Mouse (Mus musculus): ENCODE results near the gene Mlycd. TPM values are rescaled to one million over a fixed set of nuclear protein-coding genes. Genes with fewer than 3 reads are reported as not detected.

Gene Mlycd
- total and polyA plus RNA-seq, 3 experiments, result 4.2 to 12.3 (median 5.1) TPM

- peaks cover 16% of the 10 kb centered on the region for H3K27me3 ChIP-seq (replicated peaks)
- dilution Hi-C loops (cut with MboI; ENCODE audit: extremely low pct_ligation_motif_present, extremely low pct_unique_long_range_greater_than_20kb, low sequenced_read_pairs) (no loop called here), in situ Hi-C loops (cut with MboI; ENCODE audit: low pct_ligation_motif_present, low pct_unique_long_range_greater_than_20kb, low sequenced_read_pairs) (loop anchor here (5.0 kb wide), 2 partner anchors 35 to 85 kb away; partner anchors contain the start of gene Necab2)
- H3K9me3 ChIP-seq (replicated peaks; ENCODE audit: low read length), result no peaks in the 10 kb centered on the region
- no peak overlapping the region for H3K9ac ChIP-seq (ENCODE audit: insufficient read depth, low read depth)
- H3K27ac ChIP-seq (ENCODE audit: insufficient read depth, low read depth), result no peak overlapping the region
- no peaks in the 10 kb centered on the region for H3K79me2 ChIP-seq (replicated peaks; ENCODE audit: control insufficient read depth, extremely low read depth, insufficient read depth, poor library complexity, severe bottlenecking)
- H3K4me2 ChIP-seq (ENCODE audit: insufficient read depth, low read depth, poor library complexity, severe bottlenecking), result no peak overlapping the region
- H3K4me3 ChIP-seq (replicated peaks in 1 of 3; ENCODE audit: low read depth in 2 of 3, low read length in 2 of 3, poor library complexity in 1 of 3), result no peak overlapping the region
- TF ChIP-seq JUND (conservative IDR thresholded peaks at IDR 0.05; ENCODE audit: low read depth, low read length) (no peak), EP300 (IDR thresholded peaks at IDR 0.05; ENCODE audit: low read length) (no peak), PAX5 (IDR thresholded peaks at IDR 0.05; ENCODE audit: low read length) (no peak), MAZ (IDR thresholded peaks at IDR 0.05; ENCODE audit: low read depth, low read length) (no peak), CTCF (conservative IDR thresholded peaks at IDR 0.05 in 1 of 2, IDR thresholded peaks at IDR 0.05 in 1 of 2; ENCODE audit: low read depth in 2 of 2, low read length in 2 of 2) (peak in 1 of 2 experiments; percentile 37; a peak in 2 of 4 replicates), ETS1 (conservative IDR thresholded peaks at IDR 0.05; ENCODE audit: low read depth, low read length) (no peak), SIN3A (IDR thresholded peaks at IDR 0.05; ENCODE audit: low read length) (no peak), POLR2A (IDR thresholded peaks at IDR 0.05; ENCODE audit: low read depth, low read length) (no peak), MYC (IDR thresholded peaks at IDR 0.05; ENCODE audit: low read depth, low read length) (no peak), CHD2 (IDR thresholded peaks at IDR 0.05; ENCODE audit: low read length) (no peak), RAD21 (IDR thresholded peaks at IDR 0.05; ENCODE audit: low read depth, low read length) (peak; percentile 32), IRF4 (IDR thresholded peaks at IDR 0.05; ENCODE audit: low read depth, low read length) (no peak), MAX (IDR thresholded peaks at IDR 0.05; ENCODE audit: low read length) (no peak), MAFK (IDR thresholded peaks at IDR 0.05; ENCODE audit: insufficient replicate concordance, low read length) (no peak), JUN (IDR thresholded peaks at IDR 0.05; ENCODE audit: insufficient read depth, low read depth, low read length) (no peak), GABPA (IDR thresholded peaks at IDR 0.05; ENCODE audit: insufficient replicate concordance, low read depth, low read length) (no peak), CHD1 (IDR thresholded peaks at IDR 0.05; ENCODE audit: low read depth, low read length) (no peak), ELF1 (IDR thresholded peaks at IDR 0.05; ENCODE audit: low read depth, low read length) (no peak), TCF12 (IDR thresholded peaks at IDR 0.05; ENCODE audit: low read depth, low read length) (no peak), UBTF (IDR thresholded peaks at IDR 0.05; ENCODE audit: low read depth, low read length) (no peak), SMC3 (IDR thresholded peaks at IDR 0.05; ENCODE audit: low read depth, low read length) (peak; percentile 21; the same call in 1 of the 2 replicates), POLR2AphosphoS2 (IDR thresholded peaks at IDR 0.05; ENCODE audit: low read depth, low read length) (no peak), MEF2A (IDR thresholded peaks at IDR 0.05; ENCODE audit: borderline replicate concordance, low read depth, low read length) (no peak), E2F4 (IDR thresholded peaks at IDR 0.05; ENCODE audit: insufficient replicate concordance, low read depth, low read length) (no peak)
- peaks cover 39 to 45% of the 10 kb centered on the region in 2 experiments for H3K36me3 ChIP-seq (replicated peaks in 1 of 2; ENCODE audit: control insufficient read depth in 1 of 2, insufficient read depth in 1 of 2, low read length in 1 of 2)
- H3K4me1 ChIP-seq (ENCODE audit: control insufficient read depth in 1 of 2, insufficient read depth in 2 of 2), result peaks cover 5 to 23% of the 10 kb centered on the region in 2 experiments; a peak in 2 of 4 replicates
- DNase-seq (ENCODE audit: extremely low read depth), result no peak
Measured at GRCm38 (mm10) chr8:119412037-119412734, 17.5 kb downstream of the Mlycd start.
